Mouse (Mus musculus) lung, postnatal 0 days (tissue): ENCODE measurements at regions not wholly inside any gene's neighbourhood (a gene's known extent, or its start where the extent isn't known, plus 50 kb on each side); places are given as distances from the start of the nearest gene placed in this dataset.

Source experiments
- ATAC-seq: fragments of 200-750 bp; cut with Nextera tagmentation; 2 replicates; pipeline ENCODE4 v1.8.0; 2017; ENCODE audit warnings: moderate library complexity
- DNase-seq: peaks from one replicate; pipeline ENCODE4 v3.0.0-alpha.2; 2016; ENCODE audit warnings: low spot score
- H3K27ac ChIP-seq: fragments of 300-500 bp; sonication (generic); 2 replicates; pipeline ENCODE4 v1.5.1; 2014; ENCODE audit warnings: antibody characterized with exemption, mild to moderate bottlenecking, low read length, mixed read lengths
- H3K27me3 ChIP-seq: fragments of 300-500 bp; sonication (generic); replicated peaks from 2 replicates; pipeline ENCODE4 v1.6.1; 2014; ENCODE audit warnings: low read length, mixed read lengths; ENCODE audit not compliant: insufficient read depth
- H3K36me3 ChIP-seq: fragments of 300-500 bp; sonication (generic); 2 replicates; pipeline ENCODE4 v1.6.1; 2014; ENCODE audit warnings: low read length, mixed read lengths; ENCODE audit not compliant: insufficient read depth
- H3K4me1 ChIP-seq: fragments of 300-500 bp; sonication (generic); 2 replicates; pipeline ENCODE4 v1.6.1; 2014; ENCODE audit warnings: antibody characterized with exemption, low read depth, low read length, mixed read lengths; ENCODE audit not compliant: insufficient read depth
- H3K4me2 ChIP-seq: fragments of 300-500 bp; sonication (generic); replicated peaks from 2 replicates; pipeline ENCODE4 v1.6.1; 2014; ENCODE audit warnings: low read depth, mild to moderate bottlenecking, low read length, moderate library complexity, mixed read lengths
- H3K4me3 ChIP-seq: fragments of 300-500 bp; sonication (generic); 2 replicates; pipeline ENCODE4 v1.5.1; 2014; ENCODE audit warnings: low read depth, low read length
- H3K9ac ChIP-seq: fragments of 300-500 bp; sonication (generic); replicated peaks from 2 replicates; pipeline ENCODE4 v1.6.1; 2014; ENCODE audit warnings: low read depth, mild to moderate bottlenecking
- H3K9me3 ChIP-seq: fragments of 300-500 bp; sonication (generic); 2 replicates; pipeline ENCODE4 v1.6.1; 2016; ENCODE audit warnings: low read length, mixed read lengths
- CTCF ChIP-seq: IDR thresholded peaks from 2 replicates; pipeline ENCODE4 v1.5.1; 2016; ENCODE audit warnings: antibody characterized with exemption, mild to moderate bottlenecking
- EP300 ChIP-seq: IDR thresholded peaks from 2 replicates; pipeline ENCODE4 v1.6.1; 2016; ENCODE audit warnings: antibody characterized with exemption, mild to moderate bottlenecking, control low read depth
- WGBS: fragments of 180-500 bp; shearing (Covaris S2); extraction: QIAGEN DNeasy Blood & Tissue Kit; methylation state at CpG from one replicate; pipeline ENCODE4 v1.1.7; 2014; 5-methylcytosine and 5-hydroxymethylcytosine counted together

DNA sequence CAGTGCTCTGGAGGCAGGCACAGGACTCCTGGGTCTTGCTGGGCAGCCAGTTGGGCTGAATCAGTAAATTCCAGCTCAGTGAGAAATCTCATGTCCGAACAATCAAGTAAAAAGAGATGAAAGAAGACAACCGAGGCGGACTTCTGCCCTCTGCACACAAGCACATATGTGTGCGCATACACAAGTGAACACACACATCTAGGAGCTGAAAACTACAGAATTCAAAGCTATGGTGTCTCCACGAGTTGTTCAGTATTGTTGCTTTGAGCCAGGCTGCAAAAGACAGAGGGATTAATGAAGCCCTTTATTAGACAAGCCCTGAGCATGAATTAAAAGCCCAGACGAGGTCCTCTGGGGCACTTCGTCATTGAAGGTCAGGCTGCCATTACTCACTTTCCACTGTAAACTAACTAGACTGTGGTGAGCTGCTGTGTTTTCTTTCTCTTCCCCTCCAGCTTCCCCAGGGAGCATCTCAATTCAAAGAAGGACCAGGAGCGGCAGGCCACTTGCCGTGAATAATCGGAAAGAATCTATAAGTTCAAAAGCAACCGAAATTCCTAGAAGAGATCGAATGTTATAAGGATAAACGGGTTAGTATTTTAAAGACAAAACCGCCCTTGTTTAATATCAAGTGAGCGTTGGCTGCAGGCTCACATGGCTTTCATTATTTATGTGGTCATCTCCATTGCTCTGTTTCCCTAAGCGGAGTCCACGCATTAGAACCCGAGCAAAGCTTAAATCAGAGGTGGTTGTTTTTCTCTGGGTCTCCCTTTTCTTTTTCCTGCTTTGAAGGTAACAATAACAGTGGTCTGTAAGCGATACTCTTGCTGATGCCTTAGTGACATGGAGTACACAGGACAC is 52.8 kb upstream of the Sox5 start:
- no peak for DNase-seq
- no peaks in the 10 kb centered on the region for H3K36me3 ChIP-seq
- no peaks in the 10 kb centered on the region for H3K27me3 ChIP-seq
- no peak overlapping the region for H3K4me2 ChIP-seq
- H3K4me1 ChIP-seq, result no peaks in the 10 kb centered on the region
- no peak overlapping the region for H3K27ac ChIP-seq
- no peak overlapping the region for H3K4me3 ChIP-seq
- ATAC-seq, result no peak
- no peak for TF ChIP-seq EP300
- no peak for TF ChIP-seq CTCF
- H3K9me3 ChIP-seq, result no peaks in the 10 kb centered on the region
- H3K9ac ChIP-seq, result no peak overlapping the region
- WGBS, result 63% methylated on average over 19 of the region's 19 CpGs
